Mouse (Mus musculus) liver, embryonic 15.5 days (tissue): ENCODE measurements around the gene Zfp511. TPM values are rescaled to one million over a fixed set of nuclear protein-coding genes. Genes with fewer than 3 reads are reported as not detected.

Experiments
- ATAC-seq: fragments of 200-750 bp; cut with Nextera tagmentation; 2 replicates; pipeline ENCODE4 v1.8.0; 2017; ENCODE audit warnings: moderate number of reproducible peaks, mild to moderate bottlenecking, moderate library complexity; ENCODE audit not compliant: insufficient read depth
- H3K27ac ChIP-seq: fragments of 300-500 bp; sonication (generic); replicated peaks from 2 replicates; pipeline ENCODE4 v1.5.1; 2015; ENCODE audit warnings: mild to moderate bottlenecking, inconsistent platforms
- H3K27me3 ChIP-seq: fragments of 300-500 bp; sonication (generic); 2 replicates; pipeline ENCODE4 v1.6.1; 2015; ENCODE audit warnings: mild to moderate bottlenecking, inconsistent platforms
- H3K36me3 ChIP-seq: fragments of 300-500 bp; sonication (generic); replicated peaks from 2 replicates; pipeline ENCODE4 v1.6.1; 2015; ENCODE audit warnings: moderate library complexity, mild to moderate bottlenecking, inconsistent platforms
- H3K4me1 ChIP-seq: fragments of 300-500 bp; sonication (generic); replicated peaks from 2 replicates; pipeline ENCODE4 v1.6.1; 2015; ENCODE audit warnings: inconsistent platforms
- H3K4me2 ChIP-seq: fragments of 300-500 bp; sonication (generic); 2 replicates; pipeline ENCODE4 v1.6.1; 2015; ENCODE audit warnings: moderate library complexity, mild to moderate bottlenecking, inconsistent platforms
- H3K4me3 ChIP-seq: fragments of 300-500 bp; sonication (generic); replicated peaks from 2 replicates; pipeline ENCODE4 v1.5.1; 2015; ENCODE audit warnings: mild to moderate bottlenecking, inconsistent platforms
- H3K9ac ChIP-seq: fragments of 300-500 bp; sonication (generic); 2 replicates; pipeline ENCODE4 v1.6.1; 2015; ENCODE audit warnings: moderate library complexity, mild to moderate bottlenecking, inconsistent platforms
- H3K9me3 ChIP-seq: fragments of 300-500 bp; sonication (generic); replicated peaks from 2 replicates; pipeline ENCODE4 v1.6.1; 2016; ENCODE audit warnings: inconsistent platforms
- WGBS: fragments of 180-500 bp; shearing (Covaris S2); methylation state at CpG from one replicate; pipeline ENCODE4 v1.1.7; 2015; ENCODE audit warnings: mixed read lengths; ENCODE audit not compliant: insufficient replicate concordance; 5-methylcytosine and 5-hydroxymethylcytosine counted together
- polyA plus RNA-seq: library from polyadenylated mRNA; unstranded; fragments of >200 nt; fragmentation: Nextera tagmentation; extraction: Ambion mirVana; gene quantifications from 2 replicates; pipeline ENCODE4 v1.2.1, GENCODE M21; 2015

Zfp511 gene
- polyA plus RNA-seq, 1 experiment from 2014 or later = 17.4 TPM

DNA sequence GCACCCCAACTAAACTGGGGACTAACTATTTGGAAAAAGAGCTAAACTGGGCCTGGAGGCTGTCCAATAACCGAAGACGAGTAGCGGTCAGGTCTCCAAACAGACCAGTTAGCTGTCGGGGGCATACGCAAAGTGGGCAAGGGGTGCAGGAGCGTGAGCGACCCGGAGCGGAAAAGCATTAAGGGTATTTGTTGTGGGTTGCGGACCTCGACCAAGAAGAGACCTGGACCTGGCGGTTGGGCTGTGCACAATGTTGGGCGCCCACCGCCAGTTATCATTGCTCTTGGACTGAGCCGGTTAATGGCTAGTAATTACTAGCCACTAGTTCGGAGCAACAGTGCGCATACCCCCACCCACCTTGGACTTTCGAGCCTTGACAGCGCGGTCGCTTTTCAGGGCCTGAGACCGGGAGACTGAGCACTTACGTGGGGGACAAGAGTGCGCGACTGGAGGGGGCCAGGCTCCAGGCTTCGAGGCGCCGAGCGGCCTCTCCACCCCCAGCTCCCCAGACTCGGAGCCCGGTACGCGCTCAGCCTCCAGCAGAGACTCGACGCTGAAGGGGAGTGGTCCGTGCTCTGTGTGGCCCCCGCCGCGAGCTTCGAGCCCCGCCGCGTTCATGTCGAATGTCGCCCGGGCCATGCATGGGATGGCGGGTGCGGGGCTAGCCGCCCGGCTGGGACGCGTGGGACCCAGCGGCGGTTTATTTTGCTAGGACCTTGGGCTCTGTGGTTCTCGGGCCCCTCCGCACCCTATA is 12.3 kb downstream of the Zfp511 start, which contains the start of gene Msx3:
Gene Msx3 (minus strand): TSS at position 729 of the 754 bp plus-strand sequence.
- Histone ChIP-seq H3K4me2 (peak within 1 kb of the TSS; percentile 58), H3K4me3 (peak within 1 kb of the TSS; percentile 36), H3K27ac (no peak within 1 kb of the TSS), H3K9me3 (no peaks in the 10 kb centered on the region), H3K36me3 (no peaks in the 10 kb centered on the region), H3K9ac (no peak within 1 kb of the TSS), H3K27me3 (peaks cover 99% of the 10 kb centered on the region), H3K4me1 (peaks cover 10% of the 10 kb centered on the region; the same call in 1 of the 2 replicates)
- no peak for ATAC-seq
- WGBS = 3% methylated on average over 56 of the region's 56 CpGs

DNA sequence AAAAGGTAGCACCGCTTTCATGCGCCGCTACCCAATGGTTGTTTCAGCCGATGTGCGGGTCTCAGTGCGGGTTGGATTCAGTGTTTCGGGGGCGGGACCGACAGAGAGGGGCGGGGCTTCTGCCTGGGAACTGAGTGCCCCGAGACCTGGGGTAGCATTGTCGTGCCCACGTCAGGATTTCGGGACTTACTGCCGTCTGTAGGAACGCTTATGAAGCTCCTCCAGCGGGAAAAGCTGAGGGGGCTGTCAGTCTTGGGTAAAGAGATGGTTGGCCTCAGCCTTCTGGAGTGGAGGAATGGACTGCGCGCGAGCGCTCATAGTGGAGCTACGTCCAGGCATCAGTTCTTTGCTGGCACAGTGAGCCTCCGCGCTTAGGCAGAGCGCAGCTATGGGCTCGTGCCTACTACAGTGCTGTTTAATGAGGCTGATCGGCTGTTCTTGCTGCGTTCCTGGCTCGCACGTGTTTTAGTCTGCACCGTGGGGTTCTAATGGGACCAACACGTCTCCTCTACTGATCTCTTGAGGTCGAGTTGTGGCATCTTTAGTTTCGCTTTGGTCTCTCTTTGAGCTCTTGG is 13.0 kb downstream of the Zfp511 start:
- Histone ChIP-seq H3K27me3 (peaks cover 98% of the 10 kb centered on the region), H3K9me3 (no peaks in the 10 kb centered on the region), H3K4me3 (peak overlapping the region; percentile 36), H3K9ac (no peak overlapping the region), H3K4me2 (peak overlapping the region; percentile 58), H3K27ac (no peak overlapping the region), H3K4me1 (peaks cover 10% of the 10 kb centered on the region; the same call in 1 of the 2 replicates), H3K36me3 (no peaks in the 10 kb centered on the region)
- no peak for ATAC-seq
- 1% methylated on average over 34 of the region's 34 CpGs for WGBS

DNA sequence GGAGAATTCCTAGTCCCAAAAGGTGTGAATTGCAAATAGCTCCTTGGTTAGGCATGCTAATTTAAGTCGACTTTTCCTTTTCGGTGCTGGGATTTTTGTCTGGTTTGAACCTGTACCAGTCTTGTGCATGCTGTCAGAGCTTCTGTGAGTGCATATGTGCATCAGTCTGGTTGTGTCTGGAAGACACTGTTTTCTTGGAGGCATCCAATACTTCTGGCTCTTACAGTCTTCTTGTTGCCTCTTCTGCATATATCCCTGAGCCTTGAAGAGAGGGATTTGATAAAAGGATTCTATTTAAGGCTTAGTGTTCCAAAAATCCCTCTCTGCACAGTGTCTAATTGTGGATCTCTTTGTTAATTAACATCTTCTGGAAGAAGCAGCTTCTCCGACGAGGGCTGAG is 17.9 kb downstream of the Zfp511 start:
- Histone ChIP-seq H3K4me3 (no peak overlapping the region), H3K4me2 (no peak overlapping the region), H3K27me3 (peaks cover 95% of the 10 kb centered on the region), H3K4me1 (peaks cover 2% of the 10 kb centered on the region; the same call in 1 of the 2 replicates), H3K27ac (no peak overlapping the region), H3K9me3 (no peaks in the 10 kb centered on the region), H3K36me3 (no peaks in the 10 kb centered on the region), H3K9ac (no peak overlapping the region)
- ATAC-seq = no peak
- WGBS = 65% methylated on average over 4 of the region's 4 CpGs

DNA sequence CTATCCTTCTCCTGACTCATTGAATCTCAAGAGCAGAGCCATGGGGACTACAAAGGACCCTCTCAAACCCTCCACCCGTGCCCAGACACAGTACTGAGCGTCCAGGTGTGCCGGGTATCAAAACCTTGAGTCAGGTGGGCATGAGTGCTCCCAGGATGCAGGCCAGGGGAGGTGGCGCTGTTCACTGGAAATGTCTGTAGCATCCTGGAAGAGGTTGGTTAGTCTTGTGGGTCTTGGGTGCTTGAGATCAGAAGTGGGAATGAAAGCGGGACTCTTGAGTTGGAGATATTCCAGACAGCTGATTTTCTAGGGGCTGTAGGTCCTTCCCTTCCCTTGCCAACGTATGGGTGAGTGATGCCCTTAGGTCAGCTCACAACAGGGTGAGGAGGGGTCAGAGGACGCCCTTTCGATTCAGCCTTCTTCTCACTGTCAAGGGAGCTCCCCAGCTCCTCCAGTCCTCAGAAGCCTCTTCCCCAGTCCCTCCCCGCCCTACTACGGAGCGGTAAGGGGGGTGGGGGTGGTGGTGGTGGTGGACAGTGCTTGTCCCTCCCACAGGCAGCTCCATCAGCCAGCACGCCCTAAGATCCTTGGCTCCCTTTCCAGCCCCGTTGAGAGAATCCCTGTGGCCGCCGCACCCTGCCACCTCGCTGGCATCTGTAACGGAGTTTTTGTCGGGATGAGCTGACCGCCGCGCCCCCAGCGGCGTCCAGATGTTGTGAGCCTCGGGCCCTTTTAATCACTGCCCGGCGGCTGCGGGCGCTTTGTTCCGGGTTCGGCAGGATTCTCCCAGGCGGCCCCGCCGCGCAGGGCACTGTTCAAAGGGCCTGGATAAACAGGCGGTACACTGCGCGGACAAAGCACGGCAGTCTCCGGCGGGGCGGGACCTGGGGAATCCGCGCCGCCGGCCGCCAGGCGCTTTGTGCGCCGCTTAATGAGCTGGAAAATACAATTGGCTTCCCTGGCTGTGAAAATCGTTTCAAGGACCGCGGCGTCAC is 21.5 kb downstream of the Zfp511 start:
- Histone ChIP-seq H3K27ac (no peak overlapping the region), H3K4me2 (peak overlapping the region; percentile 49), H3K27me3 (peaks cover 95% of the 10 kb centered on the region), H3K9ac (no peak overlapping the region), H3K4me3 (peak overlapping the region; percentile 30), H3K4me1 (0 out of 2 replicates have a peak, but pooled peaks cover 4% of the 10 kb centered on the region), H3K36me3 (no peaks in the 10 kb centered on the region), H3K9me3 (no peaks in the 10 kb centered on the region)
- 3% methylated on average over 53 of the region's 53 CpGs for WGBS
- ATAC-seq = no peak

DNA sequence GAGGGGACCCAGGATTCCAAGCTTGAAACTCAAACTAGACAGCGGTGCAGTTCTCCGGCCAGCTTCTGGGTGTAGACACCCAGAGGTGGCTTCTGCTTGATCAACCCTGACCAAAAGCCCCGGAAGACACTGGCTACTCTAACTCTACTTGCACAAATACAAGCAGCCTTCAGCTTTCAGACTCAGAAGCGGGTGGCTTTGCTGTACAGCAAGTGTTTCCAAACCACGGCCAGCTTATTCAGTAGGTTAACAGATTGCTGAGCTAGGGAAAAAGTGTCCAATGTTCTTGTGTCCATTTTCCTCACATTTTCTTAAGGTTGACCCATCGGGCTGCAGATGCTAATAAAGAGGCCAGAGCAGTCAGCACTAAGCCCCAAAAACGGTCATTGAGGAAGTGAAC is 22.3 kb downstream of the Zfp511 start:
- H3K27ac ChIP-seq = no peak overlapping the region
- no peak for ATAC-seq
- H3K4me3 ChIP-seq = no peak overlapping the region
- no peak overlapping the region for H3K4me2 ChIP-seq
- 0 out of 2 replicates have a peak, but pooled peaks cover 4% of the 10 kb centered on the region for H3K4me1 ChIP-seq
- peaks cover 95% of the 10 kb centered on the region for H3K27me3 ChIP-seq
- no peak overlapping the region for H3K9ac ChIP-seq
- no peaks in the 10 kb centered on the region for H3K9me3 ChIP-seq
- H3K36me3 ChIP-seq = no peaks in the 10 kb centered on the region
- 19% methylated on average over 7 of the region's 7 CpGs for WGBS

DNA sequence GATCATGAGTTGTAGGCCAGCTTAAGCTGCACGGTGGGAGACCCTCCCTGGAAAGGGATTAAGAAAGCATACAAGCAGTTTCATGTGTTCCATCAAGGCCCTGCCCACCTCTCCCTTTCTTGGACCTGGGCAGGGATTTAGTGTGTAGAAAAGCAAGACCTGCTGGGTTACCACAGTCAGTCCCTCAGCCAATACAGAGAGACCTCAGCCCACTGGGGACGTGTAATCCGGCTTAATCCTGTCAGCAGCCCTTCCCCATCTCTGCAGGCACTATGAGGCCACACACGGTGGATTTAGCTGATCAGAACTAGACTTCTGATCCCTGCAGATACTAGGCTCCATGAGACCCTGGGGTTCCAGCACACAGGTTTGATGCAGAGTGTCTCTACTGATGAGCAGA is 23.4 kb downstream of the Zfp511 start:
- peaks cover 97% of the 10 kb centered on the region for H3K27me3 ChIP-seq
- ATAC-seq = no peak
- no peaks in the 10 kb centered on the region for H3K9me3 ChIP-seq
- 22% methylated on average over 4 of the region's 4 CpGs for WGBS
- no peaks in the 10 kb centered on the region for H3K36me3 ChIP-seq
- no peak overlapping the region for H3K9ac ChIP-seq
- no peak overlapping the region for H3K4me3 ChIP-seq
- 0 out of 2 replicates have a peak, but pooled peaks cover 4% of the 10 kb centered on the region for H3K4me1 ChIP-seq
- H3K4me2 ChIP-seq = no peak overlapping the region
- H3K27ac ChIP-seq = no peak overlapping the region

DNA sequence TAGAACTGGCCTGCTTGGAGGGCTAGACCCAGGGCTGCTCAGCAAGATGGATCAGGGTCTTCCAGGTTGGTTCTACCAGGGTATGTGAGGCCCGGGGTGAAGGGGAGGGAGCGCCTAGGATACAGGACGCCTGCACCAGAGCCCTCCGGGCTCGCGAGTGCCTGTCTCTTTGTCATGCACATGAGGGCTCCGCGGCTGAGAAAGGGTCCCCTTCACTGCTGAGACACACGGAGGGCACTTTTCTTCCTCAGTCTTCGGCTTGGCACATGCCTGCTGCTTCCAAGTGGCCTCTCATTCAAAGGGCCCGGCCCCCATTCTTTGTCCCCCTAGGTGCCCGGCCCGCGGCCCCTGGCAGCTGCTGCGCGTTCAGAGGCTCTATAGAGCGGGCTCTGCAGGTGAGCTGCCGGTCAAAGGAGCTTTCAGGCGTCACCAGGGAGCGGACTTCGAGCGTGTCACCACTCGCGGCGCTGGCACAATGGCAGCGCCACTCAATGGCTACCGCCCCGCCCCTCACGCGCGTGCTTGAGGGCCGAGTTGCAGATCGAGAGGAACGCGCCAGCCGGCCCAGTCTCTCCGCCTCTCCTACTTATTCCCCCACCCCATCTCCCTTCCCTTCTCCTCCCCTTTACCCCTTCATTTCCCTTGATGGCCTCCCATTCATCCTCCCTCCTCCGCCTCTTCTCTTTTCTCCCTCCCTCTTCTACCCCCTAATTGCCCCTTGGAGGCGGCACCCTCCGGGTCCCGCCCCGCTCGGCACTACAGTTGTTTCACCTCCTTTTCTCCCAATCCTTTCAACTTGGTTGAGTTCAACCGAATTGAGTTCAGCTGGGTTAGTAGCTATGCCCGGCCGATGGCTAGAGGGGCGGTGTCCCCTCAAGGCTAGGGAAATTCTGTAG is 25.0 kb downstream of the Zfp511 start:
- Histone ChIP-seq H3K36me3 (no peaks in the 10 kb centered on the region), H3K27ac (no peak overlapping the region), H3K4me2 (peak overlapping the region; percentile 40), H3K27me3 (peaks cover 95% of the 10 kb centered on the region), H3K9ac (no peak overlapping the region), H3K9me3 (no peaks in the 10 kb centered on the region), H3K4me3 (no peak overlapping the region), H3K4me1 (0 out of 2 replicates have a peak, but pooled peaks cover 4% of the 10 kb centered on the region)
- ATAC-seq = no peak
- WGBS = 3% methylated on average over 47 of the region's 47 CpGs

DNA sequence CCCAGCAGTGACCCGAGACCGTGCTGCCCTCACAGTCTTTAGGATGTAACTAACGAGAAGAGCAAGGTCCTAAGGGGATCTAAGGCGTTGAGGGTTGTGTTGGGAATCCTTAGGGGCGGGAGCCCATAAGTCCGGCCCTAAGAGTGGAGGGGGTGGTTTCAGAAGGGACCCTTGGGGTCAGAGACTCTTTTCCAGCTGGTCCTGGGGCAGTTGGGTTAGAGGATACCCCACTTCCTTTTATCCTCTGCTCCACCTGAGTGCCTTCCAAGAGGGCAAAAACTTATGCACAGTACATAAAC is 25.6 kb downstream of the Zfp511 start:
- no peak for ATAC-seq
- H3K9me3 ChIP-seq = no peaks in the 10 kb centered on the region
- no peaks in the 10 kb centered on the region for H3K36me3 ChIP-seq
- H3K9ac ChIP-seq = no peak overlapping the region
- H3K4me1 ChIP-seq = 0 out of 2 replicates have a peak, but pooled peaks cover 4% of the 10 kb centered on the region
- peaks cover 89% of the 10 kb centered on the region for H3K27me3 ChIP-seq
- no peak overlapping the region for H3K4me3 ChIP-seq
- 7% methylated on average over 6 of the region's 6 CpGs for WGBS
- H3K4me2 ChIP-seq = no peak overlapping the region
- H3K27ac ChIP-seq = no peak overlapping the region

GRCm38 (mm10) chr7:140062307-140062706 is 26.1 kb downstream of the Zfp511 start:
- Histone ChIP-seq H3K27ac (no peak overlapping the region), H3K27me3 (peaks cover 83% of the 10 kb centered on the region), H3K36me3 (no peaks in the 10 kb centered on the region), H3K4me1 (0 out of 2 replicates have a peak, but pooled peaks cover 4% of the 10 kb centered on the region), H3K9ac (no peak overlapping the region), H3K4me3 (no peak overlapping the region), H3K9me3 (no peaks in the 10 kb centered on the region), H3K4me2 (no peak overlapping the region)
- 16% methylated on average over 11 of the region's 11 CpGs for WGBS
- ATAC-seq = no peak

DNA sequence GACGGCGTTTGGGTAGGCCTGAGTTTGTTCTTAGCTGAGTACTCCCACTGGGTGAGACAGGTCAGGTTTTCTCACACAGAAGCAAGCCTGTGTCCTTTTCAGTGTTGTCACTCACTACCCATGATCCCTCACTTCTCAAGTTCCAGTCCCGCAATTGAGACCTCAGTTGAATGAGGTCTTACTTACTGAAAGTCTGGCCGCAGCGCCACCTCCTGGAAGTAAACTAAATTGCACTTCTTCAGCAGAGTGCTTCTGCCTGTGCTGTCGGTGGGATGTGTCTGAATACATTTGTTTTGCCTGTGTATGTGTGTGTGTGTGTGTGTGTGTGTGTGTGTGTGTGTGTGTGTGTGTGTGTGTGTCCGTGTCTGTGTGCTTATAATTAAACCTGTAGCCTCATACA is 26.9 kb downstream of the Zfp511 start:
- no peak for ATAC-seq
- WGBS = 18% methylated on average over 7 of the region's 7 CpGs
- no peaks in the 10 kb centered on the region for H3K36me3 ChIP-seq
- H3K4me3 ChIP-seq = no peak overlapping the region
- no peak overlapping the region for H3K9ac ChIP-seq
- peaks cover 75% of the 10 kb centered on the region for H3K27me3 ChIP-seq
- H3K4me2 ChIP-seq = no peak overlapping the region
- H3K9me3 ChIP-seq = no peaks in the 10 kb centered on the region
- 0 out of 2 replicates have a peak, but pooled peaks cover 4% of the 10 kb centered on the region for H3K4me1 ChIP-seq
- H3K27ac ChIP-seq = no peak overlapping the region
